Mouse (Mus musculus) lung, embryonic 16.5 days (tissue): ENCODE data around the gene Gm20425. TPM values are rescaled to one million over a fixed set of nuclear protein-coding genes. Genes with fewer than 3 reads are reported as not detected.

Experiments used
- ATAC-seq: fragments of 200-750 bp; cut with Nextera tagmentation; 2 replicates; pipeline ENCODE4 v1.8.0; 2017; ENCODE audit warnings: low read depth, mild to moderate bottlenecking, moderate library complexity
- H3K27ac ChIP-seq: fragments of 300-500 bp; sonication (generic); 2 replicates; pipeline ENCODE4 v1.5.1; 2014; ENCODE audit warnings: mild to moderate bottlenecking, control low read depth, low read length
- H3K27me3 ChIP-seq: fragments of 300-500 bp; sonication (generic); 2 replicates; pipeline ENCODE4 v1.6.1; 2014; ENCODE audit warnings: low read depth, low read length, mixed read lengths; ENCODE audit not compliant: control insufficient read depth, insufficient read depth
- H3K36me3 ChIP-seq: fragments of 300-500 bp; sonication (generic); 2 replicates; pipeline ENCODE4 v1.6.1; 2014; ENCODE audit warnings: low read length; ENCODE audit not compliant: control insufficient read depth, insufficient read depth
- H3K4me1 ChIP-seq: fragments of 300-500 bp; sonication (generic); replicated peaks from 2 replicates; pipeline ENCODE4 v1.6.1; 2014; ENCODE audit warnings: low read length, mixed read lengths; ENCODE audit not compliant: control insufficient read depth, insufficient read depth
- H3K4me2 ChIP-seq: fragments of 300-500 bp; sonication (generic); 2 replicates; pipeline ENCODE4 v1.6.1; 2014; ENCODE audit warnings: low read depth, low read length, control low read depth
- H3K4me3 ChIP-seq: fragments of 300-500 bp; sonication (generic); 2 replicates; pipeline ENCODE4 v1.5.1; 2014; ENCODE audit warnings: mild to moderate bottlenecking, low read length, control low read depth
- H3K9ac ChIP-seq: fragments of 300-500 bp; sonication (generic); 2 replicates; pipeline ENCODE4 v1.6.1; 2014; ENCODE audit warnings: low read length, control low read depth
- H3K9me3 ChIP-seq: fragments of 300-500 bp; sonication (generic); 2 replicates; pipeline ENCODE4 v1.6.1; 2016; ENCODE audit warnings: low read length; ENCODE audit not compliant: control insufficient read depth
- WGBS: fragments of 180-500 bp; shearing (Covaris S2); extraction: QIAGEN DNeasy Blood & Tissue Kit; methylation state at CpG from one replicate; pipeline ENCODE4 v1.1.7; 2014; 5-methylcytosine and 5-hydroxymethylcytosine counted together
- polyA plus RNA-seq: library from polyadenylated mRNA; unstranded; fragments of >200 nt; fragmentation: Nextera tagmentation; extraction: Ambion mirVana; gene quantifications from 2 replicates; pipeline ENCODE4 v1.2.1, GENCODE M21; 2015

The Gm20425 gene
- polyA plus RNA-seq: 0.50 and 5.7 TPM in 2 replicates

DNA sequence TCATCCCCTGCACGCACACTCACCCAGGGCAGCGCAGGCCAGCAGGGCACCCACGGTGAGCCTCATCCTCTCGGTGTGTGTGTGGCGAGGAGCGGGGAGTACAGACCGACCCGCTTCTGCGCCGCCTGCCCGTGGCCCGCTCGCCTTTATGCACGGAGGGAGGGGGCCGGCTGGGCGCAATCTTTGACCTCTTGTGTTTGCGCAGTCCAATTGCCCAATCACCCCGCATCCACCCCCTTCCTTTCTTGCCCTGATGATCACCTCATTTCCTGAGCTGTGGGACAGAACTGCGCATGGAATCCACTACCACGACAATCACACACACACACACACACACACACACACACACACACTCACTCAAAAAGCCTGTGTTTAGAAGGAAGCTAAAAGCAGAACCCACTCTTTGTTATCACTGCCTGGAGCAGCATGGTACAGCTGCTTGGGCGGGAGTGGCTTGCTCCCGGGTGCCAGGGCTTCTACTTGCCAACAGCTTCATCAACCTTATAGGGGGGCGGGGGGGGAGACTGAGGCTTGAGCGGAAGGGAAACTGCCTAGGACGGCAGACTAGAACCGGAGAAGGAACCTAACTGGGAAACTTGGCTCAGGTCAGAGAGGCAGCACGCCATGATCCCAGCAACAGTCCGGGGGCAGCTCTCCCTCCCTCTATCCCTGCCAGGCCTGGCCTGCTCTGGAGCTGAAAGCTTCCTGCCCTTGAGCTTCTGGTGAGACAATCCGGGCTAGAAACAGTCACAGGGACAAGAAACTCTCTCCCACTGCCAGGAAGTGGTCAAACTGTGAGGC is at the start of gene Gm20425, which contains the start of gene Trf:
Gm20425 (minus strand) TSS at position 157 of the 801 bp plus-strand sequence.
Trf (minus strand) TSS at position 294 of the 801 bp plus-strand sequence.
- Histone ChIP-seq H3K4me3 (peak within 1 kb of the TSS; percentile 23), H3K9ac (peak within 1 kb of the TSS; percentile 60), H3K9me3 (no peaks in the 10 kb centered on the region), H3K36me3 (no peaks in the 10 kb centered on the region), H3K4me2 (peak within 1 kb of the TSS; percentile 49), H3K27ac (peak within 1 kb of the TSS; percentile 86), H3K4me1 (peaks cover 17% of the 10 kb centered on the region), H3K27me3 (no peaks in the 10 kb centered on the region)
- WGBS: 29% methylated on average over 29 of the region's 29 CpGs
- ATAC-seq: peak; percentile 68

DNA sequence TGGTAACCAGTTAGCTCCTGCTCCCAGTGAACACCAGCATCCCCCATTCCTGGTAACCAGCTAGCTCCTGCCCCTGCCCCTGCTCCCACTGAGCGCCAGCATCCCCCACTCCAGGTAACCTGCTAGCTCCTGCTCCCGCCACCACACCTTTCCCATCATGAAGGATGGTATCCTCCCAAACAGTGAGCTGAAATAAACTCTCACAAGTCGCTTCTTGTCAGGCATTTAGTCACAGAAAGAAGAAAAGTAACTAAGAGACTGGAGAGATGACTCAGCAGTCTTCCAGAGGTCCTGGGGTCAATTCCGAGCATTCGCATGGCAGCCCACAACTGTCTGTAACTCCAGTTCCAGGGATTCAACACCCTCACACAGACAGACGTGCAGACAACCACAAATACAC is 46.8 kb upstream of the Gm20425 start:
- no peak overlapping the region for H3K9ac ChIP-seq
- H3K27ac ChIP-seq: no peak overlapping the region
- ATAC-seq: no peak
- H3K4me2 ChIP-seq: no peak overlapping the region
- no peak overlapping the region for H3K4me3 ChIP-seq
- 77% methylated on average over 6 of the region's 6 CpGs for WGBS
- H3K36me3 ChIP-seq: no peaks in the 10 kb centered on the region
- no peaks in the 10 kb centered on the region for H3K9me3 ChIP-seq
- H3K4me1 ChIP-seq: no peaks in the 10 kb centered on the region
- no peaks in the 10 kb centered on the region for H3K27me3 ChIP-seq

DNA sequence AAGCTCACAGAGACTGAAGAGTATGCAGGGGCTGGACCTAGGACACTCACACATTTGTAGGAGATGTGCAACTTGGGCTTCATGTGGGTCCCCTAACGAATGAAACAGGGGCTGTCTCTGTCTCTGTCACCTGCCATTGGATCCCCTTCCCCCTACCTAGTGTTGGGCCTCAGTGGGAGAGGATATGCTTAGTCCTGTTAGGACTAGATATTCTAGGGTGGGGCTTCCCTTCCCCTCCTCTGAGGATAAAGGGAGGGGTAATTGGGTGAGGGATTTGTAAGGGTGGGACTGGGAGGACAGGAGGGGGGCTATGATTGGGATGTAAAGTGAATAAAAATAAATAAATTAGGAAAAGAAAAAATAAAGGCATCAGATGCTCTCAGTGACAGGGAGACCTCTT is 45.6 kb upstream of the Gm20425 start:
- Histone ChIP-seq H3K9ac (no peak overlapping the region), H3K36me3 (no peaks in the 10 kb centered on the region), H3K9me3 (no peaks in the 10 kb centered on the region), H3K27me3 (no peaks in the 10 kb centered on the region), H3K4me1 (no peaks in the 10 kb centered on the region), H3K4me2 (no peak overlapping the region), H3K27ac (no peak overlapping the region), H3K4me3 (no peak overlapping the region)
- ATAC-seq: no peak
- 67% methylated on average over 1 of the region's 1 CpGs for WGBS

DNA sequence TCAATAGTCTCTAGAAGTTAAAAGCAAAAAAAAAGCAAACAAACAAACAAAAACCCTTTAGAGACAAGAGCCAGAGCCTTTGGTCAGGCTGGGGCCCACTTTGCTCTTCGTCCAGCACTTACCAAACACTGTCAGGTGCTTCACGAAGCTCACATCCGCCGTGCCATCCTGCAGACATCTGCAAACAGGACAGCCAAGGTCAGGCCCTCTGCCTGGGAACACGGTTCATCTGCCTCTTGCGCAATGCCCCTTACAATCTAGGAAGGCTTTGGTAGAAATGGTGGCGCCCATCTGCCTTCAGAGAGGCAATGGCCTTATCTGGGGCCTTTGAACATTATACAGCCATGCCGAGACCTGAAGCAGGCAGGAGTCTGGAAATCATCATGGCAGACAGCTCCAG is 44.7 kb upstream of the Gm20425 start:
- Histone ChIP-seq H3K36me3 (no peaks in the 10 kb centered on the region), H3K9me3 (no peaks in the 10 kb centered on the region), H3K27me3 (no peaks in the 10 kb centered on the region), H3K4me2 (no peak overlapping the region), H3K4me1 (no peaks in the 10 kb centered on the region), H3K27ac (no peak overlapping the region), H3K4me3 (no peak overlapping the region), H3K9ac (no peak overlapping the region)
- 68% methylated on average over 8 of the region's 8 CpGs for WGBS
- ATAC-seq: no peak

DNA sequence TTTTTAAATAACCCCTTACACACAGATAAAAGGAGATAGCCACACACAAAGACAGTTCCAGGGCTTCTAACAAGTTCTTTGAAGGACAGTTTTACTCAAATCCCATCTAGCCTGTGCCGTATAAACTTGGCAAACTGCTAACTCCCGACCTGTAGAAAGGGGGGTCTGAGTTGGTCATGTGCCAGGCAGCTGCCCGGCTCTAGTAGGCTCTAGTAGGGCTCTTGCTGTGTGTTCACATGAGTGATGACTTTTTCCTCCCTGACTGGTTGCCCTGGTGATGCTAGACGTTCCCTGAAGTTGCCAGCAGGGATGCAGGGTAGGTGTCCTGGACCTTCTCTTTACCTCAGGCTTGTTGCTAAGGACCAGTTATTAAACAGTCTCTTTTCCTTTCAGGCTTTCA is 41.0 kb upstream of the Gm20425 start:
- no peaks in the 10 kb centered on the region for H3K36me3 ChIP-seq
- H3K4me2 ChIP-seq: no peak overlapping the region
- no peak overlapping the region for H3K4me3 ChIP-seq
- H3K9ac ChIP-seq: no peak overlapping the region
- H3K4me1 ChIP-seq: no peaks in the 10 kb centered on the region
- 5% methylated on average over 4 of the region's 4 CpGs for WGBS
- ATAC-seq: no peak
- H3K27ac ChIP-seq: no peak overlapping the region
- no peaks in the 10 kb centered on the region for H3K9me3 ChIP-seq
- H3K27me3 ChIP-seq: no peaks in the 10 kb centered on the region

DNA sequence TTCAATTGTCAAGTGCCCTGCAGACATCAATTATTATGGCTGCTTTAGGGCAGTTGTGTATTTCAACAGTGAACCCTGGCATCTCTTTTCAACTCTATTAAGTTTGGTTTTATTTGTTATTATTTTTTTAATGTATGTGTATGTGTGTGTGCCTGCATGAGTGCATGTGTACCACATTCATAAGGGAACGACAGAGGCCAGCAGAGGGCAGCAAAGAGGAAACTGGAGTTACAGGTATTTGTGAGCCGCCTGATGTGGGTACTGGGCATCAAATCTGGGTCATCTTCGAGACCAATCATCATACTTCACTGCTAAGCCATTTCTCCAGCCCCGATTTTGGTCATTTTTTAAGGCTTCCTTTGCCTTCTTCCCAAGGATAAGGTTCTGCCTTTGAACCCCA is 35.7 kb upstream of the Gm20425 start:
- 85% methylated on average over 4 of the region's 4 CpGs for WGBS

DNA sequence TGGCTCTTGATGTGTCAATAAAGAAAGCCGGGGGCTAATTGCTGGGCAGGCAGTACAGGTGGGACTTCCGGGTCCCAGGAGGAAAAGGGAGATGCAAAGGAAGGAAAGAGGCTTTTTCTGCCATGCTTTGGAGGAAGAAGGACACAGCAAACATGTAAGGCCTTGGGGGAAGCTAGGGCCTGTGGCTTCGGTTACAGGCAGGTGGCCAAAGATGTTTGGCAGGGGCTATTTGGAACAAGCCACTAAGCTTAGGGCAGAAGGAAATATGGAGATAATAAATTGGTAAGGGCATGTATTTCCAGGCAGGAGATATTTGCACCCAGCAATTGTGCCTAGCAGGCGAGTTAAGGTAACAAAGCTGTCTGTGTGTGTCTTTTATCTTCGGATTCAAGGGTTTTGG is 22.8 kb upstream of the Gm20425 start:
- ATAC-seq: no peak
- Histone ChIP-seq H3K9ac (no peak overlapping the region), H3K4me3 (no peak overlapping the region), H3K4me1 (no peaks in the 10 kb centered on the region), H3K27ac (no peak overlapping the region), H3K27me3 (no peaks in the 10 kb centered on the region), H3K4me2 (no peak overlapping the region), H3K9me3 (no peaks in the 10 kb centered on the region; the same call in 1 of the 2 replicates), H3K36me3 (no peaks in the 10 kb centered on the region)
- 69% methylated on average over 5 of the region's 5 CpGs for WGBS

More for the DNA sequence above, 35.7 kb upstream of the Gm20425 start:
- Histone ChIP-seq H3K36me3 (no peaks in the 10 kb centered on the region), H3K9me3 (no peaks in the 10 kb centered on the region), H3K9ac (no peak overlapping the region), H3K4me2 (no peak overlapping the region), H3K27me3 (no peaks in the 10 kb centered on the region), H3K4me1 (no peaks in the 10 kb centered on the region), H3K4me3 (no peak overlapping the region), H3K27ac (no peak overlapping the region)
- no peak for ATAC-seq

DNA sequence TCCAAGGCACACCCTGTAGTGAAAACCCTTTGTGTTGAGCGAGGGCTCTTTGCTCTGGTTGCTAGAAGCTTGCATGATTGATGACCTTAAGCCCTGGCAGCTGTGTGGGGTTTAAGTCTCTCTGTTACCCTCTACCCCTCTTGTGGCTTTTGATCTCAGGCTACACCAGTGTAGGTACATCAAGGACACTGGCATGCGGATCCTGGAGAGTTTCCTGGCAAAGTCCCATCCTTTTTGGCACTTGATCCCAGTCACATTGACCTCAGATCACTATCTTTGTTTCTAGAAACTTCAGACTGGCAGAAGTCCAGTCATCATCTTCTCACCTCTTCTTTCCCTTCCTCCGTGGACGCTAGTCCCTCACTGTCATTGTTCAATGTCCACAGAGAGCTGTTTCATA is 18.5 kb upstream of the Gm20425 start:
- no peaks in the 10 kb centered on the region for H3K27me3 ChIP-seq
- H3K4me2 ChIP-seq: no peak overlapping the region
- WGBS: 17% methylated on average over 4 of the region's 4 CpGs
- H3K27ac ChIP-seq: no peak overlapping the region
- H3K4me3 ChIP-seq: no peak overlapping the region
- no peaks in the 10 kb centered on the region for H3K4me1 ChIP-seq
- no peaks in the 10 kb centered on the region for H3K36me3 ChIP-seq
- H3K9me3 ChIP-seq: no peaks in the 10 kb centered on the region; the same call in 1 of the 2 replicates
- no peak overlapping the region for H3K9ac ChIP-seq
- no peak for ATAC-seq

DNA sequence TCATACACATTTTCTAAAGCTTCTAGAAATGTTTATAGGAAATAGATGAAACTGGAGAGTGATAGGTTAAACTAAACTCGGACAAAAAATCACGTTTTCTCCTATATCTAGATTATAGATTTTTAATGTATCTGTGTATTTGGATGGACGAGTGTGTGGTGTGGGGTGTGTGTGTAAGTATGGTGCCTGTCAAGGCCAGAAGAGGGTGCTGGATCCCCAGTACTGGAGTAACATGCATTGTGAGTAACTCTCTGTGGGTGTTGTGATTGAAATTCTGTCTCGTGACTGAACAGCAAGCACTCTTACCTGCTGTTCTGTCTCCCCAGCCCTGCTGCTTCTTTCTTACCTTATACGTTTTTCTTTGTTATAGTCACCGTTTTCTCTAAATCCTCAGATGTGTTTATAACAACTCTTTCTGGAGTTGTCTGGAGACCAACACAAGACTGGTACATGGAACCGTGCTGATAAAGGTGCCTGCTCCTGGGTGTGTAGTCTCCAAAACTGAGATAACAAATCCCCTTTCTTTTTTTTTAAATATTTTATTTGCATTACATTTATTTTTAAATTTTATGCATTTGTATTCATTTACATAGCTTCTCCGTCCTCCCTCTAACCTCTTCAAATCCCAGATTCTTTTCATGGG is 16.5 kb upstream of the Gm20425 start:
- Histone ChIP-seq H3K9ac (no peak overlapping the region), H3K36me3 (no peaks in the 10 kb centered on the region), H3K27ac (no peak overlapping the region), H3K4me3 (no peak overlapping the region), H3K4me2 (no peak overlapping the region), H3K9me3 (no peaks in the 10 kb centered on the region), H3K27me3 (no peaks in the 10 kb centered on the region), H3K4me1 (no peaks in the 10 kb centered on the region)
- no peak for ATAC-seq
- 76% methylated on average over 8 of the region's 8 CpGs for WGBS
